ENCODE assay signal across 9 mouse cellular contexts in the genomic region with DNA sequence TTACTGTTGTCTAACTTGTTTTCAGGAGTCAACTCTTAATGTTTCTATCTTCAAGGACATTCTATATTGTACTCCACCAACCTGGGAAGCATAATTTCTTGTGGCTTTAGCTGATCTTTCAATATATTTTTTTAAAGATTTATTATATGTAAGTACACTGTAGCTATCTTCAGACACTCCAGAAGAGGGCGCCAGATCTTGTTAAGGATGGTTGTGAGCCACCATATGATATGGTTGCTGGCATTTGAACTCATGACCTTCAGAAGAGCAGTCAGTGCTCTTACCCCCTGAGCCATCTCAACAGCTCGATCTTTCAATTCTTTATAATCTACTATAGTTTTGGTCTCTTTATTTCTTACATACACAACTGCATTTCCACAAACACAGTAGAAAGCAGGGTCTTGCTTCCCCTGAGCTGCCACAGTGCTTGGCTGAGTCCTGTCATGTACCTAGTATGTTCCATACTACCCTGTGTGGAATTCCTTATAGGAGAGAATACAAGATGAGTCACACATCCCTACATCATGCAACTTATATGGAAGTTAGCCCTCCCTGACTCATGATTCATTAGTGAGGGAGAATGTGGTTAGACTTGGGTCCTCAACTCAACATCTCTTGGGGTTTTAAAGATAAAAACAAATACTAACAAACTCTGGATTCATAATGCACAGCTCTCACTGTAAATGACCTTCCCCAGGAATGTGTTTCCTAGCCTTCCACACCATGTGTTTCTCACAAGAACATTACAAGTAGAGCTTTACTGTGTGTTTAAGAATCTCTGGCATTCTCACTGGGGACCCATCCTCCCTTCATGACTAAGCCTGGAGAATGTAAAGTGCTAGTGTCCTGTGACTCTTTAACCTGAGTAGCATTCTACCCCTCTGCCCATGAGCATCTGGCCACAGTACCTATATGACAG. TPM values are rescaled to one million over a fixed set of nuclear protein-coding genes. Genes with fewer than 3 reads are reported as not detected.
DNase-seq lines count a peak whose midpoint lies in the region; ATAC-seq lines count a peak whose summit lies in the region.
"Had no signal": no experiment of that assay in that cellular context is flagged by ENCODE, and none has a peak within 500 bp of the region (broad histone marks: within the 10 kb centered on the region; RNA-seq: fewer than 3 reads in every experiment).

No protein-coding gene starts in this region.

- no peak overlapping the region for H3K9ac ChIP-seq in midbrain, embryonic 12.5 days (replicated peaks)
- H3K9ac ChIP-seq: liver, embryonic 13.5 days had no signal

- DNase-seq in adrenal gland, postnatal 14 days = peak; percentile 33
- DNase-seq in adrenal gland, adult 2 months = no peak
- no peak for DNase-seq in midbrain, embryonic 10.5 days (ENCODE audit: low spot score)
- peak; percentile 22 for DNase-seq in kidney, postnatal 10 days
- peak; percentile 51 for DNase-seq in thymus, postnatal 14 days
- DNase-seq in limb, embryonic 10.5 days (ENCODE audit: low spot score) = no peak
- no peak for DNase-seq in testis, postnatal 14 days (ENCODE audit: low spot score)
- DNase-seq: liver, embryonic 13.5 days had no signal

- H3K36me3 ChIP-seq in midbrain, embryonic 12.5 days = peaks cover 30% of the 10 kb centered on the region
- H3K36me3 ChIP-seq in midbrain, embryonic 10.5 days = peaks cover 54% of the 10 kb centered on the region
- peaks cover 54% of the 10 kb centered on the region for H3K36me3 ChIP-seq in limb, embryonic 10.5 days

- H3K4me1 ChIP-seq in midbrain, embryonic 12.5 days = peaks cover 3% of the 10 kb centered on the region; the same call in 1 of the 2 replicates
- 0 out of 2 replicates have a peak, but pooled peaks cover 4% of the 10 kb centered on the region for H3K4me1 ChIP-seq in midbrain, embryonic 10.5 days
- H3K4me1 ChIP-seq in limb, embryonic 10.5 days = no peaks in the 10 kb centered on the region
- H3K4me1 ChIP-seq: liver, embryonic 13.5 days had no signal

- H3K9me3 ChIP-seq in midbrain, embryonic 12.5 days = no peaks in the 10 kb centered on the region
- H3K9me3 ChIP-seq in midbrain, embryonic 10.5 days (replicated peaks) = no peaks in the 10 kb centered on the region
- no peaks in the 10 kb centered on the region for H3K9me3 ChIP-seq in limb, embryonic 10.5 days (replicated peaks)
- H3K9me3 ChIP-seq: liver, embryonic 13.5 days had no signal

- no peaks in the 10 kb centered on the region for H3K27me3 ChIP-seq in midbrain, embryonic 12.5 days
- H3K27me3 ChIP-seq in midbrain, embryonic 10.5 days (ENCODE audit: low read depth, poor library complexity, severe bottlenecking) = no peaks in the 10 kb centered on the region
- no peaks in the 10 kb centered on the region for H3K27me3 ChIP-seq in limb, embryonic 10.5 days (ENCODE audit: low read depth, poor library complexity, severe bottlenecking)
- H3K27me3 ChIP-seq: liver, embryonic 13.5 days had no signal

- peak; percentile 45; the same call in 1 of the 2 replicates for ATAC-seq in midbrain, embryonic 12.5 days (ENCODE audit: low FRiP score, low read depth)

- no peak overlapping the region for H3K4me2 ChIP-seq in midbrain, embryonic 12.5 days (replicated peaks)
- H3K4me2 ChIP-seq: liver, embryonic 13.5 days had no signal

- no peak overlapping the region for H3K4me3 ChIP-seq in midbrain, embryonic 12.5 days
- H3K4me3 ChIP-seq in midbrain, embryonic 10.5 days = no peak overlapping the region
- no peak overlapping the region for H3K4me3 ChIP-seq in limb, embryonic 10.5 days
- H3K4me3 ChIP-seq: liver, embryonic 13.5 days had no signal

- H3K27ac ChIP-seq in midbrain, embryonic 12.5 days (replicated peaks) = no peak overlapping the region
- H3K27ac ChIP-seq in midbrain, embryonic 10.5 days (replicated peaks) = no peak overlapping the region
- H3K27ac ChIP-seq in limb, embryonic 10.5 days = no peak overlapping the region
- H3K27ac ChIP-seq: liver, embryonic 13.5 days had no signal

- 62% methylated on average over 2 of the region's 2 CpGs for WGBS in midbrain, embryonic 12.5 days
- WGBS in midbrain, embryonic 10.5 days = 50% methylated on average over 2 of the region's 2 CpGs
- WGBS in limb, embryonic 10.5 days = 66% methylated on average over 2 of the region's 2 CpGs

RNA-seq across cellular contexts. Expression of gene Cntf, which starts 3.0 kb away (rescaled TPM):
- 2.9 and 3.0 TPM in 2 replicates for total RNA-seq in adrenal gland, postnatal 14 days (2021)
- 1 to 10 TPM; 2.4 to 2.6 TPM for total RNA-seq in adrenal gland, adult 2 months (2021)
- not detected in 2 replicates for polyA plus RNA-seq in adrenal gland, adult 2 months (2012; rRNA removed)
- polyA plus RNA-seq in midbrain, embryonic 12.5 days (2016; fragmentation: Nextera tagmentation; extraction: Ambion mirVana) = 1.6 TPM in 2 replicates
- 1.5 and 2.0 TPM in 2 replicates for polyA plus RNA-seq in midbrain, embryonic 10.5 days (2016; fragmentation: Nextera tagmentation; extraction: Ambion mirVana)
- polyA plus RNA-seq in limb, embryonic 10.5 days (2016; fragmentation: Nextera tagmentation; extraction: Ambion mirVana) = 1.8 and 2.2 TPM in 2 replicates

RNA-seq across cellular contexts. Expression of gene Zfp91, which starts 33.5 kb away (rescaled TPM):
- 87.0 and 88.4 TPM in 2 replicates for total RNA-seq in adrenal gland, postnatal 14 days (2021)
- 10 to 100 TPM; 75.0 to 81.0 TPM for total RNA-seq in adrenal gland, adult 2 months (2021)
- 11.5 and 13.2 TPM in 2 replicates for polyA plus RNA-seq in adrenal gland, adult 2 months (2012; rRNA removed)
- 22.1 and 22.7 TPM in 2 replicates for polyA plus RNA-seq in midbrain, embryonic 12.5 days (2016; fragmentation: Nextera tagmentation; extraction: Ambion mirVana)
- polyA plus RNA-seq in midbrain, embryonic 10.5 days (2016; fragmentation: Nextera tagmentation; extraction: Ambion mirVana) = 13.3 and 15.6 TPM in 2 replicates
- 11.0 and 13.5 TPM in 2 replicates for polyA plus RNA-seq in limb, embryonic 10.5 days (2016; fragmentation: Nextera tagmentation; extraction: Ambion mirVana)

RNA-seq across cellular contexts. Expression of gene Lpxn, which starts 33.5 kb away (rescaled TPM):
- total RNA-seq in adrenal gland, postnatal 14 days (2021) = 1.4 and 5.1 TPM in 2 replicates
- total RNA-seq in adrenal gland, adult 2 months (2021) = 1 to 10 TPM; 2.2 to 2.6 TPM
- polyA plus RNA-seq in adrenal gland, adult 2 months (2012; rRNA removed) = 1.3 and 1.9 TPM in 2 replicates
- 1.3 and 1.8 TPM in 2 replicates for polyA plus RNA-seq in midbrain, embryonic 12.5 days (2016; fragmentation: Nextera tagmentation; extraction: Ambion mirVana)
- 1.2 TPM in 2 replicates for polyA plus RNA-seq in midbrain, embryonic 10.5 days (2016; fragmentation: Nextera tagmentation; extraction: Ambion mirVana)
- polyA plus RNA-seq in limb, embryonic 10.5 days (2016; fragmentation: Nextera tagmentation; extraction: Ambion mirVana) = 0.68 and 0.78 TPM in 2 replicates

Comparison
In these comparisons a context has a peak if more than half of its experiments do, and no peak if none do; other contexts are left out.
1. DNase-seq: peak in adrenal gland, postnatal 14 days (single experiment), kidney, postnatal 10 days (single experiment) and thymus, postnatal 14 days (single experiment); none in adrenal gland, adult 2 months (single experiment), midbrain, embryonic 10.5 days (single experiment), limb, embryonic 10.5 days (single experiment) and testis, postnatal 14 days (single experiment).